Mouse (Mus musculus) forebrain, embryonic 11.5 days (tissue): Measurements from ENCODE around the gene Clip3. TPM values are rescaled to one million over a fixed set of nuclear protein-coding genes. Genes with fewer than 3 reads are reported as not detected.

Source experiments
- ATAC-seq: fragments of 200-750 bp; cut with Nextera tagmentation; replicated peaks from 2 replicates; pipeline ENCODE4 v1.8.0; 2017; ENCODE audit warnings: moderate TSS enrichment; ENCODE audit not compliant: low FRiP score
- DNase-seq: peaks from one replicate; pipeline ENCODE4 v3.0.0-alpha.2; 2017; ENCODE audit warnings: low spot score
- H3K27ac ChIP-seq: fragments of 300-500 bp; sonication (generic); 2 replicates; pipeline ENCODE4 v1.5.1; 2014; ENCODE audit warnings: low read depth, low read length
- H3K27me3 ChIP-seq: fragments of 300-500 bp; sonication (generic); 2 replicates; pipeline ENCODE4 v1.6.1; 2014; ENCODE audit warnings: mild to moderate bottlenecking, low read length, mixed read lengths; ENCODE audit not compliant: control insufficient read depth, insufficient read depth
- H3K36me3 ChIP-seq: fragments of 300-500 bp; sonication (generic); 2 replicates; pipeline ENCODE4 v1.6.1; 2014; ENCODE audit warnings: mild to moderate bottlenecking, low read length, moderate library complexity, mixed read lengths; ENCODE audit not compliant: control insufficient read depth, insufficient read depth
- H3K4me1 ChIP-seq: fragments of 300-500 bp; sonication (generic); replicated peaks from 2 replicates; pipeline ENCODE4 v1.6.1; 2014; ENCODE audit warnings: low read length, mixed read lengths; ENCODE audit not compliant: control insufficient read depth, insufficient read depth
- H3K4me2 ChIP-seq: fragments of 300-500 bp; sonication (generic); 2 replicates; pipeline ENCODE4 v1.6.1; 2014; ENCODE audit warnings: low read depth, mild to moderate bottlenecking, low read length, moderate library complexity, mixed read lengths; ENCODE audit not compliant: severe bottlenecking
- H3K4me3 ChIP-seq: fragments of 300-500 bp; sonication (generic); 2 replicates; pipeline ENCODE4 v1.5.1; 2014; ENCODE audit warnings: low read depth, low read length
- H3K9ac ChIP-seq: fragments of 300-500 bp; sonication (generic); 2 replicates; pipeline ENCODE4 v1.6.1; 2014; ENCODE audit warnings: low read length
- H3K9me3 ChIP-seq: fragments of 300-500 bp; sonication (generic); 2 replicates; pipeline ENCODE4 v1.6.1; 2016; ENCODE audit warnings: low read length, mixed read lengths; ENCODE audit not compliant: control insufficient read depth
- WGBS: fragments of 180-500 bp; shearing (Covaris S2); extraction: QIAGEN DNeasy Blood & Tissue Kit; methylation state at CpG from one replicate; pipeline ENCODE4 v1.1.7; 2014; 5-methylcytosine and 5-hydroxymethylcytosine counted together
- polyA plus RNA-seq: library from polyadenylated mRNA; unstranded; fragments of >200 nt; fragmentation: Nextera tagmentation; extraction: Ambion mirVana; gene quantifications from 2 replicates; pipeline ENCODE4 v1.2.1, GENCODE M21; 2014

Gene Clip3
- polyA plus RNA-seq, 1 experiment from 2014 or later: 98.8 TPM

DNA sequence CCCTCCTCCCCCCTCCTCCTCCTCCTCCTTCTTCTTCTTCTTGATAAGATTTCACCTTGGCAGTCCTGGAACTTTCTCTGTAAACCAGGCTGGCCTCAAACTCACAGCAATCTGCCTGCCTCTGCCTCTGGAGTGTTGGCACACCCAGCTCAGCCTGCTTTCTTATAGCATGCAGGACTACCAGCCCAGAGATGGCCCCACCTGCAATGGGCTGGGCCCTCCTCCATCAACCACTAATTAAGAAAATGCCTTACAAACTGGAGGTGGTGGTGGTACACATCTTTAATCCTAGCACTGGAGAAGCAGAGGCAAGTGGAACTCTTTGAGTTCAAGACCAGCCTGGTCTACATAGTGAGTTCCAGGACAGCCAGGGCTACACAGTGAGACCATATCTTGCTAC lies 34.9 kb downstream of the Clip3 start:
- no peaks in the 10 kb centered on the region for H3K27me3 ChIP-seq
- no peak overlapping the region for H3K9ac ChIP-seq
- H3K27ac ChIP-seq: no peak overlapping the region
- ATAC-seq: no peak
- DNase-seq: no peak
- H3K4me1 ChIP-seq: peaks cover 4% of the 10 kb centered on the region; the same call in 1 of the 2 replicates
- no peak overlapping the region for H3K4me3 ChIP-seq
- no peak overlapping the region for H3K4me2 ChIP-seq
- H3K9me3 ChIP-seq: no peaks in the 10 kb centered on the region; the same call in 1 of the 2 replicates
- no peaks in the 10 kb centered on the region for H3K36me3 ChIP-seq

DNA sequence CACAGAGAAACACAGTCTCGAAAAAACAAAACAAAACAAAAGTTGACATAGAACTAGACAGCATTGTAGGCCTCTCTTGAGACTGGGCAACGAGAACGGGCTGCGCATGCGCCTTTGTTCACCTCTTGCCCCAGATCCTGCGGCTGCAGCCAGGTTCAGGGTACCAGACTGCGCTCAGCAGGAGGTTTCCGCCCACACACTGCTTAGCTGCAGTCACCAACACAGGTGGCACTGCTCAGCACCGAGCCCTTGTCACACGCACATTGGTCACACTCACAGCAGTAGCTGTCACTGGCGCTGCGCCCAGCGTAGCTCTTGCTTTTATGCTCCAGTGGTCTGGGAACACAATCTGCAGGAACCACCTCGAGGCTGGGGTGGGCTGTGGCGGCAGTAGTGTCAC lies 35.6 kb downstream of the Clip3 start:
- no peak for ATAC-seq
- Histone ChIP-seq H3K4me3 (no peak overlapping the region), H3K27me3 (no peaks in the 10 kb centered on the region), H3K27ac (no peak overlapping the region), H3K9me3 (no peaks in the 10 kb centered on the region; the same call in 1 of the 2 replicates), H3K9ac (no peak overlapping the region), H3K4me1 (peaks cover 4% of the 10 kb centered on the region; the same call in 1 of the 2 replicates), H3K36me3 (no peaks in the 10 kb centered on the region), H3K4me2 (no peak overlapping the region)
- WGBS: 71% methylated on average over 15 of the region's 15 CpGs
- no peak for DNase-seq

DNA sequence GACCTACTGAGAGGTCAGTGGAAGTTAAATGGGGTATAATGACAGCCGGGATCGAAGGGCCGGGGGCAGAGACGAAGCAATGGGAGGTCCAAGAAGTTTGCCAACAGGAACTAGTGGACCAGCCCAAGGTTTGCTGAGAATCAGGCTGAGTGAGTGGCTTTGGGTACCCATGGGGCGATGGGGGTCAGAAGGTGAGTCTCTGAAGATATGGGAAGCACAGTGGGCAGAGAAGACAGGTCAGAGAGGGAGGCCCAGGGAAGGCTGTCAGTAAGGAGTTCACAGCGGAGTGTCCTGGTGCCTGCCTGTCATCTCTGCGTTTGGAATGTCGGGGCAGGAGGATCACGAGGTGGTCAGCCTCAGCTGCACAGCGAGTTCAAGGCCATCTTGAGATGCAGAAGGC lies 36.9 kb downstream of the Clip3 start:
- ATAC-seq: no peak
- WGBS: 52% methylated on average over 10 of the region's 10 CpGs
- no peaks in the 10 kb centered on the region for H3K4me1 ChIP-seq

DNA sequence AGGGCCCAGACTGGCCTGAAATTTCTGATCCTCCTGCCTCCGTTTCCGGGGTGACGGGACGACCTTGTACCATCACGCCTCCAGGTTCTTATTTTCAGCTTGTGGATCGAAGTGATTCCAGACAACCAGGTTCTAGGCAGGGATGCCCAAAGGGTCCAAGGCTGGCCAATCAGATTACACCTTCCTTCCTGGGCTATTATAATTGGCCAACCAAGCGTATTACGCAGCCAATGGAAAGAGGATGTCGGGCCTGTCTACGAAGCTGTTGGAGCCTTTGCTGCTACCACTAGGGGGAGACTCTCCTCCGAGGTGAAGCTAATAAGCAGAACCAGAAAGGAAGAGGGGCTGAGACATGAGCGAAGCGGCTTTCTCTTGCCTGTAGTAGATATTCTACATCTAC lies 40.4 kb downstream of the Clip3 start:
- no peaks in the 10 kb centered on the region for H3K9me3 ChIP-seq
- no peaks in the 10 kb centered on the region for H3K4me1 ChIP-seq
- peak; percentile 91 for ATAC-seq
- no peaks in the 10 kb centered on the region for H3K36me3 ChIP-seq
- no peak overlapping the region for H3K4me3 ChIP-seq
- 5% methylated on average over 13 of the region's 13 CpGs for WGBS
- H3K9ac ChIP-seq: no peak overlapping the region
- H3K27me3 ChIP-seq: 0 out of 2 replicates have a peak, but pooled peaks cover 5% of the 10 kb centered on the region
- H3K4me2 ChIP-seq: peak overlapping the region; percentile 31; the same call in 1 of the 2 replicates
- peak; percentile 87 for DNase-seq
- H3K27ac ChIP-seq: no peak overlapping the region

More for the DNA sequence above, 36.9 kb downstream of the Clip3 start:
- Histone ChIP-seq H3K27me3 (no peaks in the 10 kb centered on the region), H3K27ac (no peak overlapping the region), H3K9me3 (no peaks in the 10 kb centered on the region; the same call in 1 of the 2 replicates), H3K9ac (no peak overlapping the region), H3K36me3 (no peaks in the 10 kb centered on the region), H3K4me2 (no peak overlapping the region), H3K4me3 (no peak overlapping the region)
- DNase-seq: no peak

DNA sequence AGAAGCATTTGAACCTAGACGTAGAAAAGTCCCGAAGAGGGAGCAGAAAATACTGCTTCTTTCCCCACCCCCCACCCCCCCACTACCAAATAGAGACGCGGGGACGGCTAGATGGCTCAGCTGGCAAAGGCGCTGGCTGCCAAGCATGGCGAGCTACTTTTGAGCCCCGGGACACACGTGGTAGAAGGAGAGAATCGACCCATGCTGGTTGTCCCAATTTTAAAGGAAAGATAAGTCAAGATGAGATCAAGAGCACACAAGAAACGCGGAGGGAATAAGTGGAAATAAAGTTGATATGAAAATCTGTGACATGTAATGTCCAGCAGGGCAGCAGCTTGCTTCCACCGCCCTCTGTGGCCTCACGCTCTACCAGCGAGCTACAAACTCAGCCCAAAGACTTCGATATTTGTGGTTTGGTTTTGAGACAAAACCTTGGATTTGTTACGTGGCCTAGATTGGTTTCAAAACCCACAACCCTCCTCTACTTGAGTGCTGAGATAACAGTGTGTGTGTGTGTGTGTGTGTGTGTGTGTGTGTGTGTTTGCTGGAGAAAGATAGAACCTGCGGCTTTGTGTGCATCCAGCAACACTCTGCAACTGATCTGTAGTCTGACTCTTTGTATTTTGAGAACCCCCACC lies 41.2 kb downstream of the Clip3 start:
- H3K4me2 ChIP-seq: no peak overlapping the region
- H3K9ac ChIP-seq: no peak overlapping the region
- ATAC-seq (no peak), DNase-seq (no peak)
- H3K4me3 ChIP-seq: no peak overlapping the region
- H3K4me1 ChIP-seq: no peaks in the 10 kb centered on the region
- H3K27ac ChIP-seq: no peak overlapping the region
- whole genome bisulfite sequencing: 70% methylated on average over 18 of the region's 18 CpGs
- H3K36me3 ChIP-seq: no peaks in the 10 kb centered on the region
- no peaks in the 10 kb centered on the region for H3K9me3 ChIP-seq
- 0 out of 2 replicates have a peak, but pooled peaks cover 5% of the 10 kb centered on the region for H3K27me3 ChIP-seq

DNA sequence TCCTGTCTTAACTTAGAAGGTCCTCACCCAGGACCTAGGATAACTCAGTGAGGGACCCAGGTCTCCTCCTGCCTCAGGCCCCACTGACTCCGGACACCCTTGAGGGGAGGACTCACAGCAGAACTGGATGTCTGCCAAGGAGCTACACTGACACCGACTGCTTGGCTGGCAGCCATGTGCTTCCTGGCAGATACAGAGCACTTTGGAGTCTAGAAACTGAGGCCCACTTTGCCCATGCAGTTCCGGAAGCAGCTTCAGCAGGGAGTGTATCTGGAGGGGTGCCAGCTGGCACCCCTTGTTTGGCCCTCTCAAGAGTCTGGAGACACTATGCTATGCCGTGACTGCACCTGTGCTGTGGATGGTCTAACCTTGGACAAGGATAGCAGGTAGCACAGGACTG lies 41.9 kb downstream of the Clip3 start:
- Histone ChIP-seq H3K36me3 (no peaks in the 10 kb centered on the region), H3K4me2 (no peak overlapping the region), H3K9ac (no peak overlapping the region), H3K9me3 (no peaks in the 10 kb centered on the region), H3K4me1 (no peaks in the 10 kb centered on the region), H3K4me3 (no peak overlapping the region), H3K27me3 (0 out of 2 replicates have a peak, but pooled peaks cover 5% of the 10 kb centered on the region), H3K27ac (no peak overlapping the region)
- ATAC-seq (no peak), DNase-seq (no peak)
- 79% methylated on average over 4 of the region's 4 CpGs for WGBS

DNA sequence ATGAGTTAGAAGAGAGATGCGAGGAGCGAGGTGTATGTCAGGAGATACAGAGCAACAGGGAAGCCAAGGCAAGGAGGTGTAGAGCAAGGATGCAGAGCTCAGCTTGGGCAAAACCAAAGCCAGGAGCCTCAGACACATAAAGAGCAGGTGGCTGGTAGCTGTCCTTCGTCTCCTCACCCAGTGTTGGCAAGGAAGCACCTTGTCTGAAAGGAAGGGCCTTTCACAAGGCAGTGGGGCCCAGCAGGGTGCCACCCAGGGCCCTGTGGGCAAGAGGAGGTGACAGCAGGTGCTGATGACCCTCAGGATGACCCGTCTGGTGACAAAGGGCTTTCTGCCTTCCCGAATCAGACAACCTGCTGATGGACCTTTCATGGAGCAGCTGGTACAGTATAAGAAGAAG lies 43.0 kb downstream of the Clip3 start:
- Histone ChIP-seq H3K9me3 (no peaks in the 10 kb centered on the region), H3K4me3 (no peak overlapping the region), H3K4me1 (no peaks in the 10 kb centered on the region), H3K27me3 (0 out of 2 replicates have a peak, but pooled peaks cover 5% of the 10 kb centered on the region), H3K4me2 (no peak overlapping the region), H3K36me3 (no peaks in the 10 kb centered on the region), H3K9ac (no peak overlapping the region), H3K27ac (no peak overlapping the region)
- 68% methylated on average over 5 of the region's 5 CpGs for WGBS
- DNase-seq: no peak
- no peak for ATAC-seq

DNA sequence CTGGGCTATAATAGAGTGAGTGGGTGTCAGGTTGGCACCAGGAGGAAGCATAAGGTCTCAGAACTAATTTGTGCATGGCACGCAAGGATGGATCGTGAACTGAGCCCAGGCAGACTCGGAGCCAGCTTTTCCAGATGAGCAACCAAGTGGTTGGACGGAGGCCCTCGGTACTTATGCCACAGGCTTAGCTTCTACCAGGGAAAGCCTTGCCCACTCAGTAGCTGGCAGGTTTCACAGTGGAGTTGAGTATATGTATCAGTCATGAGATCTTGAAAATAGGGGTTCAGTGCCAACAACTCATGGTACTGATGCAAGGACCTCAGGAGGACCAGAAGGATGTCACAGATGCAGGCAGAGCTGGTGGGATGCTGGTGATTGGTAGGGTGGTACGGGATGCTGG lies 44.2 kb downstream of the Clip3 start:
- Histone ChIP-seq H3K4me1 (no peaks in the 10 kb centered on the region), H3K4me3 (no peak overlapping the region), H3K9ac (no peak overlapping the region), H3K4me2 (no peak overlapping the region), H3K27ac (no peak overlapping the region), H3K9me3 (no peaks in the 10 kb centered on the region), H3K36me3 (no peaks in the 10 kb centered on the region), H3K27me3 (0 out of 2 replicates have a peak, but pooled peaks cover 5% of the 10 kb centered on the region)
- 73% methylated on average over 6 of the region's 6 CpGs for WGBS
- ATAC-seq (no peak), DNase-seq (no peak)

DNA sequence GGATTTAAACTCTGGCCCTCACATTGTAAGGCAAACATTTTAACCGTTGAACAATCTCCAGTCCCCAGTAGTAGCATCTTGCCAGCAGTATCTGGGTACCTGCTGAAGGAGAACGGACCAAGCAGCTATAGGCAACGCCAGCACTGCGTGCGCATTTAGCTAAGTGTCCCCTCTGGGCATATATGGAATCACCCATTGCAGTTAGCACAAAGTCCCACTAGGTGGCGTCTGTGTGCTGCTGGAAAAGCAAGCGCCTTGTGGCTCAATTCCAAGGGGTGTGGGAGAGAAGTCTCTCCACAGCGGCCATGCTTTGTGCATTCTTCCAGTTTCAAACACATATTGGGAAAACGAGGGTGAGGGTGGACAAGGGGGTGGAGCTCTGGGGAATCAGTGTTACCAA lies 44.9 kb downstream of the Clip3 start:
- Histone ChIP-seq H3K4me2 (no peak overlapping the region), H3K36me3 (no peaks in the 10 kb centered on the region), H3K4me3 (no peak overlapping the region), H3K4me1 (no peaks in the 10 kb centered on the region), H3K27me3 (0 out of 2 replicates have a peak, but pooled peaks cover 5% of the 10 kb centered on the region), H3K9me3 (no peaks in the 10 kb centered on the region), H3K27ac (no peak overlapping the region), H3K9ac (no peak overlapping the region)
- 3% methylated on average over 9 of the region's 9 CpGs for WGBS
- peak; percentile 91 for DNase-seq
- no peak; the same call in 1 of the 2 replicates for ATAC-seq
